Mouse (Mus musculus) testis, adult 2 months (tissue): ENCODE measurements around the gene Pnliprp2.

Experiments
- CTCF ChIP-seq: fragments of 200-500 bp; IDR thresholded peaks from 2 replicates; pipeline ENCODE4 v1.5.1; 2012; ENCODE audit warnings: low read depth, mild to moderate bottlenecking, inconsistent platforms, low read length, moderate library complexity; ENCODE audit not compliant: control insufficient read depth, insufficient read depth, insufficient replicate concordance
- POLR2A ChIP-seq: fragments of 200-500 bp; IDR thresholded peaks from 2 replicates; pipeline ENCODE4 v1.6.1; 2012; ENCODE audit warnings: low read depth, mild to moderate bottlenecking, inconsistent platforms, low read length, moderate library complexity; ENCODE audit not compliant: control insufficient read depth

GRCm38 (mm10) chr19:58818571-58819415, 59.3 kb downstream of the Pnliprp2 start:
- TF ChIP-seq POLR2A, result no peak
- no peak for TF ChIP-seq CTCF
